Mouse (Mus musculus) layer of hippocampus, postnatal 25 days (tissue): ENCODE data around the gene Cask. TPM values are rescaled to one million over a fixed set of nuclear protein-coding genes. Genes with fewer than 3 reads are reported as not detected.

Source experiments
- DNase-seq, 2 experiments: peaks; one replicate each; pipeline ENCODE4 v3.0.0; 2022; ENCODE audit warnings: mixed read lengths in 2 of 2, low spot score in 1 of 2; ENCODE audit errors: extremely low spot score in 1 of 2
- microRNA-seq, 2 experiments: library from miRNA; unstranded; fragments of <30 nt; microRNA quantifications; one replicate each; pipeline ENCODE4 v1.2.0; 2021
- total RNA-seq, 2 experiments: library from RNA; stranded (reverse); gene quantifications; 2 replicates each; pipeline ENCODE4 v1.2.3; 2021

Gene Cask
- total RNA-seq, 2 experiments from 2014 or later: 85.7 to 87.7 TPM

DNA sequence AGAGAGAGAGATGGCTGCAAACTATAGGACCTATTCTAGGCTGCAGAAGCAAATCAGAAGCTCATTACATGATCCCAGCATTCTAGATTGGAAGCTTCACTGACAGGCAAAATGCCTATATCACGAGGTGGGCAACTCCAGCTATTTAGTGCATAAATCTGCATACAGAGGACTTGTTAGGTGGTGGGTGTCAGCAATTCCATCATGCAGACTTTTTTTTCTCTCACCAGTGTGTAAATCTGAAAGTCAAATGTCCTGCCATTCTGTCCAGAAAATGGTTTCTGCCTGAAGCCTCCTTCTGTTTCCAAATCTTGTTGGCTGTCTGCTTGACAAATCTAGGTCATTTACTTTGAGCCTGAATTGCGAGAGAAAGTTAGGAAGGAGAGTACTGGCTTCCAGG is 373.6 kb downstream of the Cask start:
- no peak for DNase-seq

DNA sequence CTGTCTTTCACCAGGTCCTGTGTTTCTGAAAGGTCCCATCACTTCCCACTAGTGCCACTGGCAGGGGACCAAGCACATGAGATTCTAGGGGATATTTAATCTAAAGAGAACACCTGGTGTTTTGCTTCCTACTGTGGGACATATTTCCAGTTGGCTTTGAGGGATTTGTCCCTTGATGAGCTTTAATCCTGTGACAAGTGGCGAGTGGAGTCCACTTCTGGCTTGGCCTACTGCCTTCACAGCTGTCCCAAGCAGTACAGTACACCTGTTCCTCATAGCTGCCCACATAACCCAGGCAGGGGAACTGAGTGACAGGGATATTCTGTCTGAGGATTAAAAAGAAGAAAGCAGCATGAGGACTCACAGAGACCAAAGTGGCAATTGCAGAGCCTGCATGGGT is 375.8 kb downstream of the Cask start:
- DNase-seq: no peak

DNA sequence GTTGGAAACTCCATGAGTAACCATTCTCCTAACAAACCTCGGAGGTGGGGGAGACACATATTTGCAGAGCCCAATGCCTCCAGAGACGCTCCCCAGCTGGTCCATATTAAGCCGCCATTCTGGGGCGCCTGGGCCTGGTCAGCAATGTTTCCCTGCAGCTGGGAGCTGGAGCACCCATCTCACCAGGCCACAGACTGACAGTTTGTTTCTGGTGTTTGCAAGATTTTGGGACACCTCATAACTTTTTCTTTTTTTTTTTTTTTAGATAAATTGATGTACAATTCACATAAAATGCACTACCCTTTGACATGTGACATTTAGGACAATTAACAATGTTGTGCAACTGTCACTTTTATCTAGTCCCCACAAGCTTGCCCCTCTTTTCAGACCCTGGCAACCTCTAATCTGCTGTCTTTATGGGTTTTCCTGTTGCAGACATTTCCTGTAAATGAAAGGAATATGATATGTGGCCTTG is 378.4 kb downstream of the Cask start:
- DNase-seq: no peak

DNA sequence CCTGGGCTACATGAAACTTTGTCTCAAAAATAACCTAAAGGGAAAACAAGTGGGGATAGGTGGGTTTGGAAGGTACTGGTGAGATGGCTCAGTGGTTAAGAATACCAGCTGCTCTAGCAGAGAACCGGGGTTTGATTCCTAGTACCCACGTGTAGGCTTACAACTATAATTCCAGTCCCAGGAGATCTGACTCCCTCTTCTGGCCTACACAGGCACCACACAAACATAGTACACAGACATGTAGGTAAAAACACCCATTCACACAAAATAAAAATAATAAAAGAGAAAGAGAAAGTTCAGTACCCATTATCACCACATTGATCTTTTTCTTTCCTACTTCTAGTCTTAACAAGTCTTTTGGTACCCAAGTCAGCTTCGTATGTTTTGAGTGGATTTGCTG is 379.2 kb downstream of the Cask start:
- DNase-seq: no peak

DNA sequence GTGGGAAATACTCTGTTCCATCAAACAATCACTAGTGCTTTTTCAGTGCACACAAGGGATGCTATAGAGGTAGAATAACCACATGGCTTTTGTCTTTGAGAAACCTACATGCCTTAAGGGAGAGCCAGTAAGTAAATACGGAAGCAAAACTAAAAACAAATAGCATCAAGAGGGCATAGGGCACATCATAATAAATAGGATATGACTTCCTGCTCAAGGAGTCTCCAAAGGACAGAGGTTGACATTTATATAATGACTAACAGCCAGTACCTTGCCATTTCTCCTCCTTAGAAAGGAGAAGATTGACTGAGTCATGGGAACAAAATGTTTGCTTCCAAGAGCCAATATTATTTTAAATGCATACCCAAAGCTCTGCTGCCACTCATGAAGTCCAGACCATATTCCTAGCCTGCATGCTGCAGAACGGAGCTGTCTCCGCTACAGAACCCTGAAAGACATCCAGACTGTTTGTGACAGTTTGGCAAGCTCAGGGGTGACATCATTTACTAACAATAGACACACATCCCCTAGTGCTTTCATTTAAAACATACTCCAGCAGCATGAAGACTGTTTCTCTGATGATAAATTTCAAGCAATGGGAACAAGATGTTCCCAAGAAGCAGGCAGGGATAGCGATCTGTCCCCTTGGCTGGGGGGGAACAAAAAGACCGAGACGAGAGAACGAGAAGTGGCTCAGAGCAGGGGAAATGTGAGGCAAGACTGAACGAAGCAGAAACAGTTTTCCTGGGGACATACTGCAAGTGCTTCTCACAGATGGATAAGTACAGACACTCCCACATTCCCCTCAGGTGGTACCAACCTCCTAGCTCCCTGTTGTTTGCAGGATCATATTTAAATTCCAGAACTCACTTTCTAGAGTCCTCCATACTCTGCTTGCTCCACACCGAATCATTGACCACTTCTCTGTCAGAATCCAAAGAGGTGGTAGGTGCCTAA is 381.7 kb downstream of the Cask start:
- DNase-seq: peak in 1 of 2 experiments; percentile 10

DNA sequence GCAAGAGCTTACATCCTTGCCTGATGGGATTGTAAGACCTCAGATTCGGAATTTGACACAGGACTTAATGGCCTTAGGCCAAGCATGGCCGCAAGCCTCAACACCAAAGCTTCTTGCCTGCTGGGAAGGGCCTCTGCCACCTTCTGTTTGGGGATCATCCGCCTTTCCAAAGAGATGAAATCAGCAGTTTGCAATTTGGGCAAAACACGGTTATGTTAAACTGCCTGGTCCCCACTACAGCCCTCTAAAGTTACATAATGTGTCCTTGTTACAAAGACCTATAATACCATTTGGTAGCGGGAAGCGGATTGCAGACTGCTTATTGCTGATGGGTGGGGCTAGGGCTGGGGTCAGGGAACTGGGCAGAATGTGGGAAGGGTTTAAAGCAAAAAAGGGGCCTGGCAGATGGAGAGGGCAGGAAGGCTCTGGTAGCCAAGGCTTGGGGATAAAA is 384.0 kb downstream of the Cask start:
- no peak for DNase-seq

Small RNA genes within 50 kb of the gene (microRNA-seq; reads per million reads assigned to microRNA genes)
- 0 reads per million in 2 experiments for gene Gm25246

Other genes starting within 250 kb of the Cask start
- 10 to 100 TPM; 14.3 to 14.6 TPM for gene Gpr34, start 219.3 kb downstream of the Cask start, total RNA-seq
- gene Gpr82, start 190.0 kb downstream of the Cask start, total RNA-seq: not detected